Mouse (Mus musculus) embryonic facial prominence, embryonic 11.5 days (tissue): ENCODE results near the gene Sh2b2. TPM values are rescaled to one million over a fixed set of nuclear protein-coding genes. Genes with fewer than 3 reads are reported as not detected.

Source experiments
- ATAC-seq: fragments of 200-750 bp; cut with Nextera tagmentation; replicated peaks from 2 replicates; pipeline ENCODE4 v1.8.0; 2017; ENCODE audit warnings: low read depth; ENCODE audit not compliant: insufficient number of reproducible peaks, low FRiP score, low TSS enrichment
- DNase-seq: peaks from one replicate; pipeline ENCODE4 v3.0.0-alpha.2; 2015; ENCODE audit warnings: low spot score
- H3K27ac ChIP-seq: fragments of 300-500 bp; sonication (generic); replicated peaks from 2 replicates; pipeline ENCODE4 v1.5.1; 2014; ENCODE audit warnings: mild to moderate bottlenecking, low read depth, low read length, control low read depth
- H3K27me3 ChIP-seq: fragments of 300-500 bp; sonication (generic); 2 replicates; pipeline ENCODE4 v1.6.1; 2014; ENCODE audit warnings: mild to moderate bottlenecking, low read length, moderate library complexity, mixed read lengths; ENCODE audit not compliant: control insufficient read depth, insufficient read depth
- H3K36me3 ChIP-seq: fragments of 300-500 bp; sonication (generic); replicated peaks from 2 replicates; pipeline ENCODE4 v1.6.1; 2014; ENCODE audit warnings: low read depth, mild to moderate bottlenecking, low read length, moderate library complexity, mixed read lengths; ENCODE audit not compliant: control insufficient read depth, insufficient read depth
- H3K4me1 ChIP-seq: fragments of 300-500 bp; sonication (generic); 2 replicates; pipeline ENCODE4 v1.6.1; 2014; ENCODE audit warnings: low read length, mixed read lengths; ENCODE audit not compliant: control insufficient read depth, insufficient read depth
- H3K4me2 ChIP-seq: fragments of 300-500 bp; sonication (generic); 2 replicates; pipeline ENCODE4 v1.6.1; 2014; ENCODE audit warnings: low read depth, mild to moderate bottlenecking, control low read depth, low read length, moderate library complexity
- H3K4me3 ChIP-seq: fragments of 300-500 bp; sonication (generic); 2 replicates; pipeline ENCODE4 v1.5.1; 2014; ENCODE audit warnings: low read depth, low read length, control low read depth
- H3K9ac ChIP-seq: fragments of 300-500 bp; sonication (generic); replicated peaks from 2 replicates; pipeline ENCODE4 v1.6.1; 2014; ENCODE audit warnings: mild to moderate bottlenecking, control low read depth, low read length
- H3K9me3 ChIP-seq: fragments of 300-500 bp; sonication (generic); replicated peaks from 2 replicates; pipeline ENCODE4 v1.6.1; 2016; ENCODE audit warnings: mild to moderate bottlenecking, low read length, inconsistent platforms, mixed read lengths; ENCODE audit not compliant: control insufficient read depth
- WGBS: fragments of 180-500 bp; shearing (Covaris S2); extraction: QIAGEN DNeasy Blood & Tissue Kit; methylation state at CpG from one replicate; pipeline ENCODE4 v1.1.7; 2014; 5-methylcytosine and 5-hydroxymethylcytosine counted together
- polyA plus RNA-seq: library from polyadenylated mRNA; unstranded; fragments of >200 nt; fragmentation: Nextera tagmentation; extraction: Ambion mirVana; gene quantifications from 2 replicates; pipeline ENCODE4 v1.2.1, GENCODE M21; 2014

Sh2b2 gene
- polyA plus RNA-seq, 1 experiment from 2014 or later = 9.8 TPM

- peaks cover 14% of the 10 kb centered on the region for H3K36me3 ChIP-seq
- H3K27me3 ChIP-seq = no peaks in the 10 kb centered on the region
- H3K4me1 ChIP-seq = no peaks in the 10 kb centered on the region
- no peak for DNase-seq
- H3K27ac ChIP-seq = no peak overlapping the region
- WGBS = 84% methylated on average over 7 of the region's 7 CpGs
- no peak overlapping the region for H3K9ac ChIP-seq
- no peaks in the 10 kb centered on the region; the same call in 1 of the 2 replicates for H3K9me3 ChIP-seq
- no peak overlapping the region for H3K4me3 ChIP-seq
- ATAC-seq = no peak
- no peak overlapping the region for H3K4me2 ChIP-seq
Measured at GRCm38 (mm10) chr5:136191870-136192269, 54.5 kb downstream of the Sh2b2 start.

GRCm38 (mm10) chr5:136186723-136187122 is 59.6 kb downstream of the Sh2b2 start:
- Histone ChIP-seq H3K4me3 (no peak overlapping the region), H3K27ac (no peak overlapping the region), H3K9me3 (no peaks in the 10 kb centered on the region), H3K4me2 (no peak overlapping the region), H3K4me1 (no peaks in the 10 kb centered on the region), H3K9ac (no peak overlapping the region), H3K27me3 (no peaks in the 10 kb centered on the region), H3K36me3 (peaks cover 4% of the 10 kb centered on the region; the same call in 1 of the 2 replicates)
- 47% methylated on average over 4 of the region's 4 CpGs for WGBS
- ATAC-seq = 0 out of 2 replicates have a peak, but pooled peaks have one; percentile 70
- peak; percentile 66 for DNase-seq

- 92% methylated on average over 7 of the region's 7 CpGs for WGBS
- no peaks in the 10 kb centered on the region for H3K27me3 ChIP-seq
- DNase-seq = no peak
- no peak overlapping the region for H3K4me2 ChIP-seq
- H3K4me3 ChIP-seq = no peak overlapping the region
- no peak for ATAC-seq
- H3K36me3 ChIP-seq = peaks cover 7% of the 10 kb centered on the region; the same call in 1 of the 2 replicates
- H3K9me3 ChIP-seq = no peaks in the 10 kb centered on the region
- H3K27ac ChIP-seq = no peak overlapping the region
- H3K4me1 ChIP-seq = no peaks in the 10 kb centered on the region
- H3K9ac ChIP-seq = no peak overlapping the region
Measured at GRCm38 (mm10) chr5:136183766-136184165, 62.6 kb downstream of the Sh2b2 start.

GRCm38 (mm10) chr5:136182830-136183229 is 63.5 kb downstream of the Sh2b2 start:
- Histone ChIP-seq H3K36me3 (peaks cover 10% of the 10 kb centered on the region), H3K27ac (no peak overlapping the region), H3K4me2 (no peak overlapping the region), H3K4me3 (no peak overlapping the region), H3K9ac (no peak overlapping the region), H3K9me3 (no peaks in the 10 kb centered on the region), H3K4me1 (no peaks in the 10 kb centered on the region), H3K27me3 (no peaks in the 10 kb centered on the region)
- no peak for DNase-seq
- 91% methylated on average over 4 of the region's 4 CpGs for WGBS
- no peak for ATAC-seq

GRCm38 (mm10) chr5:136182049-136182448 is 64.3 kb downstream of the Sh2b2 start:
- Histone ChIP-seq H3K4me1 (no peaks in the 10 kb centered on the region), H3K4me3 (no peak overlapping the region), H3K36me3 (peaks cover 10% of the 10 kb centered on the region), H3K27me3 (no peaks in the 10 kb centered on the region), H3K9ac (no peak overlapping the region), H3K4me2 (no peak overlapping the region), H3K9me3 (no peaks in the 10 kb centered on the region), H3K27ac (no peak overlapping the region)
- WGBS = 88% methylated on average over 6 of the region's 6 CpGs
- no peak for DNase-seq
- ATAC-seq = no peak

GRCm38 (mm10) chr5:136181197-136181596 is 65.2 kb downstream of the Sh2b2 start:
- Histone ChIP-seq H3K9me3 (no peaks in the 10 kb centered on the region), H3K36me3 (peaks cover 8% of the 10 kb centered on the region), H3K27me3 (no peaks in the 10 kb centered on the region), H3K4me1 (no peaks in the 10 kb centered on the region), H3K27ac (no peak overlapping the region), H3K4me2 (no peak overlapping the region), H3K9ac (no peak overlapping the region), H3K4me3 (no peak overlapping the region)
- ATAC-seq (no peak), DNase-seq (no peak)
- WGBS = 91% methylated on average over 6 of the region's 6 CpGs

- ATAC-seq = no peak
- H3K9me3 ChIP-seq = no peaks in the 10 kb centered on the region
- H3K4me2 ChIP-seq = no peak overlapping the region
- WGBS = 80% methylated on average over 5 of the region's 5 CpGs
- H3K36me3 ChIP-seq = peaks cover 6% of the 10 kb centered on the region
- no peaks in the 10 kb centered on the region for H3K4me1 ChIP-seq
- H3K27me3 ChIP-seq = no peaks in the 10 kb centered on the region
- no peak overlapping the region for H3K9ac ChIP-seq
- no peak overlapping the region for H3K27ac ChIP-seq
- DNase-seq = no peak
- H3K4me3 ChIP-seq = no peak overlapping the region
Measured at GRCm38 (mm10) chr5:136179594-136179993, 66.8 kb downstream of the Sh2b2 start.

- H3K4me2 ChIP-seq = no peak overlapping the region
- ATAC-seq (no peak), DNase-seq (no peak)
- H3K27me3 ChIP-seq = no peaks in the 10 kb centered on the region
- WGBS = 57% methylated on average over 9 of the region's 9 CpGs
- no peak overlapping the region for H3K9ac ChIP-seq
- no peak overlapping the region for H3K4me3 ChIP-seq
- H3K4me1 ChIP-seq = no peaks in the 10 kb centered on the region
- peaks cover 3% of the 10 kb centered on the region for H3K36me3 ChIP-seq
- H3K27ac ChIP-seq = no peak overlapping the region
- H3K9me3 ChIP-seq = no peaks in the 10 kb centered on the region
Measured at GRCm38 (mm10) chr5:136173606-136174463, 72.5 kb downstream of the Sh2b2 start.
